Mouse (Mus musculus) heart, postnatal 0 days (tissue): ENCODE results near the gene Gpsm2.

Experiments used
- CTCF ChIP-seq: IDR thresholded peaks from 2 replicates; pipeline ENCODE4 v1.5.1; 2016; ENCODE audit warnings: antibody characterized with exemption, control low read depth, low read depth
- EP300 ChIP-seq: IDR thresholded peaks from 2 replicates; pipeline ENCODE4 v1.6.1; 2016; ENCODE audit warnings: antibody characterized with exemption, low read depth

GRCm38 (mm10) chr3:108754541-108754940, 32.4 kb upstream of the Gpsm2 start:
- TF ChIP-seq CTCF = no peak
- no peak for TF ChIP-seq EP300
